Mouse (Mus musculus) spleen, postnatal 14 days (tissue): Measurements from ENCODE around the gene Gm28042.

Experiments used
- DNase-seq, 2 experiments: peaks; one replicate each; pipeline ENCODE4 v3.0.0; 2021 to 2022; ENCODE audit warnings: low spot score in 2 of 2

Gene Gm28042

GRCm38 (mm10) chr2:120058818-120059217 is 31.5 kb downstream of the Gm28042 start:
- DNase-seq, result no peak

- DNase-seq, result no peak
Measured at GRCm38 (mm10) chr2:120059466-120059865, 32.2 kb downstream of the Gm28042 start.

- no peak for DNase-seq
Measured at GRCm38 (mm10) chr2:120060190-120060589, 32.9 kb downstream of the Gm28042 start.

DNA sequence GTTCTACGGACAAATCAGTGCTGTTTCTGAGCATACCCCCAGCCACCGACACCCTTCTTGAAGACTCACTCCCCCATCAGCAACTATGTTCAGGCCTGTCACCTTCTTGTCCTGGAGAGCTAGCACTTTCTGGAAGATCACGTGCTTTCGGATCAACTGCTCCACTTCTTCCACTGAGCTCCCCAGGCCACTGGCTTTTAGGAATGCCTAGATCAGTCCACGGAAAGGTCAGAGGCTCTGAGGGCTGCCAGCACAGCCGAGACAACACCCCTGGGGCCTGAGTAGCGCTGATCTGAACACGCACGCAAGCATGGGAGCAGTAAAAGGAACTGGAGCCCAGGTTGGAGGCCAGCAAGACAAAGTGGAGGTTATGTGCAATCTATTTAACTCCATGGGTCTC is 33.4 kb downstream of the Gm28042 start:
- no peak for DNase-seq

DNA sequence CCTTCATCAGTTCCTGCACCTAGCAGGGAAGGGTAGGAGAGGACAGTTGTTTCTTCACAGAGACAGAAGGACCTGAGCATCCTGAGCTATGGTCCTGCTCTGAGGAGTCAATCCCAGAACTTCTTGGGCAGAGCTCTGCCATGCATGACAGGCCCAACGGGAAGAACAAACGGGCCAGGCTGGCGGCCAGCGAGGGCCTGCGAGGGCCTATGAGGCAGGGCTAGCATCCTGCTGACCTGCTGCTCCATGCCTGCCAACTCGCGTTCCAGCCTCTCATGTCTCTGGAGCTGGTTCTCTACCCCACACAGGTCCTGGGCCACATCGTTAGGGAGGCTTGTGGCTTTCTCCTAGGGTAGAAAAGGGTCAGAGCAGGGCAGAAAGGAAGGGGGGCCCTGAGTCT is 35.0 kb downstream of the Gm28042 start:
- DNase-seq, result no peak

DNA sequence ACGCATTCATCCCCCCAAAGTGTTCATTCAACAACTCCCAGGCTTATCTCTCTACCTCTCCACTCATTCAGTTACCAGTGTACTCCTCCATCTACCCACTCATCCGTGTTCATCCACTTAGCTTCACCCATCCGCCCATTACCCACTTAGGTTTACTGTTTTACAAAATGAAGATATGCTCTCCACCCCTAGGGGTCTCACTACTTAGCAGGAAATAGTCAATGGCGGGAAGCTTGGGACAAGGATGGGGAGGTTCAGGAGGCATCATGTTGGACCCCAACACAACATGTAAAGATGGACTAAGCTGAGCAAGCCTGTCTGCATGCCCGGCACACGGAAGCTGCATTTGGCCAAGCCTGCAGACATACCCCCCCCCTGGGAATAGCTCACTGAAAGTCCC is 37.3 kb downstream of the Gm28042 start:
- DNase-seq, result no peak

GRCm38 (mm10) chr2:120065243-120065642 is 38.0 kb downstream of the Gm28042 start:
- DNase-seq, result no peak

DNA sequence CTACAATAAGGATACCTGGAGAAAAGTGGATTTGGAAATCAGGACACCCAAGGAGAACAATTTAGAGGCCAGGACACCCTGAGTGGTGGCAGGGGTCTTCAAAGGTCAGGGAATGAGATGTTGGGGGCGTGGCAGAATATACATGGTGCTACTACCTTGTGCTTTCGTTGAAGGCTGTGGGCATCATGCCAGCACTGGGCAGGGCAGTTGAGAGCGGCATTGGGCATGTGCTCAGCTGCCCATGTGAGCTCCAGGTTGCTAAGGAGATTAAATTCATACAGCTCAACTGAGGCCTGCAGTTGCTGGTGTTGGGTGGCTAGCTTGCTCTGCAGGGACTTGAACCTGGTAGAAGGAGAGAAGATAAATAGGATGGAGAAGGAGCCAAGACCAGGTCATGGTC is 38.9 kb downstream of the Gm28042 start:
- no peak for DNase-seq

DNA sequence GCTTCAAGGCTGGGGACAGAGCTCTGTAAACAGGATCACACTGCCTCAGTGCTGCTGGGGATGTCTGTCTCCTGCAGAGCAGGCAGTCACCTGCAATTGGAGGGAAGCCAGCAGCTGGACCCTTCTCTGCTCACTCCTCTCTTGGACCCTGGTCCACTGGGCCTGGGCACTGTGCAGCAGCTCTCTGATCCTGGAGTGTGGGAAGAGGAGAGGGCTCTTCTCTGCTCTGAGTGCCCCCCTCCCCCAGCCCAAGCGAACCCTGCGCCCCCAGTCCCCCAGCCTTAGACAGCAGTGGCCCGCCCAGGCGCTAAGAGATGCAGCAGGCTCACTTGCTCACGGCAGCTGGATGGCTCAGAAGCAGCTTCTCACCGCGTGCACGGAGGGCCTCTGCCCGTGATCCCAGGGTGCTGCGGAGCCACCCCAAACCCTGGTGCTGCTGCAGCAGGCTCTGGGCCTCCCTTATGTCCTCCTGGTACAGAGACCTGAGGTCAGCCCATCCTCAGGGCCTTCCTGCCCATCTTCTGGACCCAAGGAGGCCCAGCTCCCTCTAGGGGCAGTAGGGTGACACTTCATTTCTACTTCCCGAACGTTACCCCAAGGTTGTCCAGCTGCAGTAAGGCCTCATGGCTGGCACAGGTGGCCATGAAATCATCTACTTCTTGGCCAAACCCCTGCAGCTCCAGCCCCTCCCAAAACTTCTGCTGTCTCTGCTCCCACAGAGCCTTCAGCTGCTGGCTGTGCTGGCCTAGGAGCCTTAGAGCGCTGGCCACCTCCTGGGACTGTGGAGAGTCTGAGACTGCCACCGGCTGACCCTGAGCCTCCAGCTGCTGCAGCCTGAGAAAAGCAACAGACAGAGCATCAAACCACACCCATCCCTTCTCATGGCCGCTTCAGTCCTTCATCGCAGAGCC is 41.5 kb downstream of the Gm28042 start:
- DNase-seq, result peak in 1 of 2 experiments; percentile 5

GRCm38 (mm10) chr2:120069466-120069990 is 42.2 kb downstream of the Gm28042 start:
- no peak for DNase-seq

DNA sequence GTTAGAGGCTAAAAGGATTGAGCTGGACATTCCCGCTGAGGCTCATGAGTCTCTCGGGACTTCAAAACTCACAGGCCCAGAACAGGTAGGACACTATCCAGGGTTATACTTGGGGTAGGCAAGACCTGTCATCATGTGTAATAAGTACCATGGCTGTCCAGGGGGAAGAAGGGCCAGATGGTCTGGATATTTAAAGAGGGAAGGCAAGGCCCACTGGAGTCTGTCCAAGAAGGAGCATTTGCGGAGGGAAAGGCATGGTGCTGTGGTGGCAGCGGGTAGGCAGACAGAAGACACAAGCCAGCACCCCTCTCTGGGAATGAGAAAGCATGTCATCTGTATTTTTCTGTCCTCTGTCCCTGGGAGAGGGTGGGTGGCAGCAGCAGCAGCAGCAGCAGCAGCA is 46.8 kb downstream of the Gm28042 start:
- no peak for DNase-seq

DNA sequence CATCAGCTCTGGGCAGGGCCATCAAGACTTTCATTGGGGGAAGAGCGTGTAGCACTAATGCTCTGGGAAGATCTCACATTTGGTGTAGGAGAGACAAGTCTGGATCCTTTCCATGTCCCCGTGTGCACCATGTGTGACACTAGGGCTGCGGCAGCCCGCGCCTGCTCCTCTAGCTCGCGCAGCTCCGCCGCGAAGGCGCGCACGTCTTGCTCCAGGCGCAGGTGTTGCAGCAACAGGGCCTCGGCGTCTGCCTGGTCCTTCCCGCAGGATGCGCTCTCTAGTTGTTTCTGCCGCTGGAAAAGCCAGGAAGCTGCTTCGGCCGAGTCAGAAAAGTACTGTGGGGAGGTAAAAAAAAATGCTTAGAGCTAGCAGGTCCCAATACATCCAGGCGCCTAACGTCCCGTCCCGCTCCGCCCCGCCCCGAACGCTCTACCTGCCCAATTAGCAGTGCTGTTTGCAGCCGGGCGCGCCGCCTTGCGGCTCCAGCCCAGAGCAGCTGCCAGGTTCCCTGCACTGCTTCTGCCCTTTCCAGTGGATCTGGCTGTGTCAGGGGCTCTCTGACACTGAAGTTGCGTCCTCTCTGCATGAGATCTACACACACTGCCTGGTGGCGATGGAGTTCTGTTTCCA is 48.9 kb downstream of the Gm28042 start:
- DNase-seq, result peak in 1 of 2 experiments; percentile 28

DNA sequence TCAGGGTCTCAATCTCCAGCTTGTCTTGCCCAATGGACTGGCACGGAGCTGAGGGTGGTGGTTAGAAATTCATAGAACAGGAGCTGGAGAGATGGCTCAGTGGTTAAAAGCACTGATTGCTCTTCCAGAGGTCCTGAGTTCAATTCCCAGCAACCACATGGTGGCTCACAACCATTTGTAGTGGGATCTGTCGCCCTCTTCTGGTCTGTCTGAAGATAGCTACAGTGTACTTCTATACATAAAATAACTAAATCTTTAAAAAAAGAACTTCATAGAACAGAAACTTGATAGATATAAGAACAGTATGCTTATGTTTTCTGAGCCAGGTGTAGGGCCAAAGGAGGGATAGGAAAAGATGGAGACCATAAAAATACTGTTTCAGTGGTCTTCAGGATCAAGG is 55.1 kb downstream of the Gm28042 start:
- DNase-seq, result no peak

- DNase-seq, result peak in 1 of 2 experiments; percentile 41
Measured at GRCm38 (mm10) chr2:120084593-120085361, 57.5 kb downstream of the Gm28042 start.

DNA sequence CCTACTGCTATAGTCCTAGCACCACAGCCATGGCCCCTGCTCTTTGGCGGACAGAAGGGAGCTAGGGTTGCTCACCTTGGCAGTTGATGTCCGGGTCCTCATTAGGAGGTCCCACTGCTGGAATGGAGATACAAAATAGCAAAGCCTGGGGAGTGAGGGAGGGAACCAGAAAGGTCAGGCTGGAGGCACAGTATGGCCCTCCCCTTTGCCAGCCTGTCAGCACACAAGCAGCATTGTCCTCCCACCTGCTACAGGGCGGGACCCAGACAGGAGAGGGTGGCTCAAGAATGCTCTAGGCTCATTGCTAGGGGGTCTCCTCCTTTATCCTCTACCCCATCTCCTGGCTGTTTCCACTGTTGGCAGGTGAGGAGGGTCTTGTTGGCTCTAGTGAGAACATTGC is 58.7 kb downstream of the Gm28042 start:
- no peak for DNase-seq

GRCm38 (mm10) chr2:120087391-120087790 is 60.1 kb downstream of the Gm28042 start:
- no peak for DNase-seq

DNA sequence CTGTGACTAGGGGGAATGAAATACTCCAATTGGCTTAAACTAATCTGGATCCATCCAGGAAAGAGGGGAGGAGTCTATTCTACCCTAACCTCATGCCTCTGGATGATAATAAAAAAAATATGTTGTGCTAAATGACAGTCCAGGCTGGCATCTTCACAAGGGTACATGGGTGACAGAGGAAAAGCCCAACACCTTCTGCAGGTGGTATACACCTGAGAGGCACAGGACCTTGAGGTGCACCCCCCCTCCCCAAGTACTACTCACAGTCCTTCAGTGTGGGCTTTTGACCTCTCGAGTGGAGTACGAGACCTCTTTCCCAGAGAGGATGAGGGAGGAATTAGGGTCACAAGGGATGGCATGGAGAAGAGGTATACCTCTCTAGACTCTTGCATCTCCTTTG is 60.6 kb downstream of the Gm28042 start:
- no peak for DNase-seq

GRCm38 (mm10) chr2:120090979-120091378 is 63.7 kb downstream of the Gm28042 start:
- DNase-seq, result no peak
